Mouse (Mus musculus): Measurements from ENCODE around the gene Rtp1. TPM values are rescaled to one million over a fixed set of nuclear protein-coding genes. Genes with fewer than 3 reads are reported as not detected.

The Rtp1 gene
- polyA plus RNA-seq, 2 experiments = not detected

DNA sequence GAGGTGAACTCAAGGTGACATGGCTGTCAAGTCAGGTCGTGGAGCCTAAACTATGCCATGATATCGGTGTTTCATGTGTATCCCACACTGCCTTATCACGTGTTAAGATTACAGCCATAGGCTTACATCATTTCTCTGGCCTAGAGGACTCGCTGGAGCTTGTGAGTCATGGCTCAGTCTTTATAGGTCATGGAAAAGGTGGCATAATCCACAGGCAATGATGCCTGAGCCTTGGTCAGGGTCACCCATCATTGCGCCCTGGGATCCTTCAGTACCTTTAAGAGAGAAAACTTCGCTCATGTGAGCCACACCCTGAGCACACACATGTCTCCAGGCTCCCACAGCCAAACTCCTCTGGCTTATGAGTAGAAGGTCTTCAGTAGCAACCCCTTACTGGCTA lies 42.6 kb downstream of the Rtp1 start:
- no peaks in the 10 kb centered on the region for H3K27me3 ChIP-seq (ENCODE audit: control insufficient read depth, insufficient read depth, low read length)
- ATAC-seq (ENCODE audit: low FRiP score, low read depth) (no peak), DNase-seq (ENCODE audit: low spot score) (no peak)
- no peak for TF ChIP-seq POLR2A (IDR thresholded peaks at IDR 0.05; ENCODE audit: borderline replicate concordance, extremely low read depth, insufficient read depth, insufficient read length)
- no peaks in the 10 kb centered on the region for H3K36me3 ChIP-seq (ENCODE audit: control insufficient read depth, insufficient read depth, low read length)
- no peaks in the 10 kb centered on the region for H3K9me3 ChIP-seq (ENCODE audit: control insufficient read depth, low read length)
- no peak overlapping the region for H3K4me3 ChIP-seq (replicated peaks; ENCODE audit: low read length)
- no peak overlapping the region for H3K4me2 ChIP-seq (replicated peaks; ENCODE audit: low read depth, low read length, severe bottlenecking)
- no peak overlapping the region for H3K27ac ChIP-seq (replicated peaks; ENCODE audit: low read depth, low read length)
- 91% methylated on average over 6 of the region's 6 CpGs for WGBS
- H3K4me1 ChIP-seq (ENCODE audit: control insufficient read depth, insufficient read depth, low read length) = no peaks in the 10 kb centered on the region
- no peak overlapping the region for H3K9ac ChIP-seq (ENCODE audit: low read depth, low read length, severe bottlenecking)

DNA sequence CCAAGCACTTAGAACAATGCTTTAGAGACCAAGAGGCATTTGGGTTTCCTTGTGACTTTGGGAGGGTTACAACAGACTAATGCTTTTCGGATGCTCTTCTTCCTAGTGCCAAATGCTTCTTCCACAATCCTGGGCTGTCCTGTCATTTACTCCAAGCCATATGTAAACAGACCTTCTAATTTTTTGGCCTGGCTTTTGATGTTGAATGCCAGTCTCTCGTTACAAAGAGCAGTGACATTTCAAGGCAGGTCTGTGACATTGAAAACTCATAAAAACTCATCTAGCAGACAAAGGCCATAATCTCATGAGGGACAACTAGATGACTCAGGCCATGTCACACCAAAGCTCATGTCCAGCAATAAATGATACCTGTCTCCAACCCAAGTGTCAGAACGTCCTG lies 43.1 kb downstream of the Rtp1 start:
- H3K4me3 ChIP-seq (replicated peaks; ENCODE audit: low read length) = no peak overlapping the region

DNA sequence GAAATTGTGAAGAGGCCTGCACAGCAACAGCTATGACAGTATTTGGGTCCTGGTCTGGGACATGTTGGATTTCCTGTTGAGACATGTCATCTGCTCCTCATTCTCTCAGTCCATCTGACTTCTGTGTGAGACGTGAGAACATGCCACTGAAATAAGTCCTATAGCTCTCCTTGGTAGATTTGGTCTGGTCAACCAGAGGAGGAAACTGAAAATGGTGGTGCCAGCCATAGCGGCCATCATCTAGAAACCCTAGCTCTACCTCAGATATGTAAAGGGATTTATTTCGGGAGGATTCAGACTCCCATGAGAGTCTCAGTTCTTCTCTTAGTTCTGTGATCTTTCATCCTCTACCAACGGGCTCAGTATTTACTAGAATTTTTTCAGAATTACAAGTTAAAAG lies 46.7 kb downstream of the Rtp1 start:
- Histone ChIP-seq H3K9me3 (ENCODE audit: control insufficient read depth, low read length) (no peaks in the 10 kb centered on the region), H3K27ac (replicated peaks; ENCODE audit: low read depth, low read length) (no peak overlapping the region)
- WGBS = 78% methylated on average over 4 of the region's 4 CpGs

More for the DNA sequence above, 43.1 kb downstream of the Rtp1 start:
- WGBS = 43% methylated on average over 3 of the region's 3 CpGs
- Histone ChIP-seq H3K9me3 (ENCODE audit: control insufficient read depth, low read length) (no peaks in the 10 kb centered on the region), H3K4me1 (ENCODE audit: control insufficient read depth, insufficient read depth, low read length) (no peaks in the 10 kb centered on the region), H3K27ac (replicated peaks; ENCODE audit: low read depth, low read length) (no peak overlapping the region), H3K9ac (ENCODE audit: low read depth, low read length, severe bottlenecking) (no peak overlapping the region), H3K27me3 (ENCODE audit: control insufficient read depth, insufficient read depth, low read length) (no peaks in the 10 kb centered on the region), H3K4me2 (replicated peaks; ENCODE audit: low read depth, low read length, severe bottlenecking) (no peak overlapping the region), H3K36me3 (ENCODE audit: control insufficient read depth, insufficient read depth, low read length) (no peaks in the 10 kb centered on the region)
- DNase-seq (ENCODE audit: low spot score) = no peak
- TF ChIP-seq POLR2A (IDR thresholded peaks at IDR 0.05; ENCODE audit: borderline replicate concordance, extremely low read depth, insufficient read depth, insufficient read length) = no peak
- no peak for ATAC-seq (ENCODE audit: low FRiP score, low read depth)

DNA sequence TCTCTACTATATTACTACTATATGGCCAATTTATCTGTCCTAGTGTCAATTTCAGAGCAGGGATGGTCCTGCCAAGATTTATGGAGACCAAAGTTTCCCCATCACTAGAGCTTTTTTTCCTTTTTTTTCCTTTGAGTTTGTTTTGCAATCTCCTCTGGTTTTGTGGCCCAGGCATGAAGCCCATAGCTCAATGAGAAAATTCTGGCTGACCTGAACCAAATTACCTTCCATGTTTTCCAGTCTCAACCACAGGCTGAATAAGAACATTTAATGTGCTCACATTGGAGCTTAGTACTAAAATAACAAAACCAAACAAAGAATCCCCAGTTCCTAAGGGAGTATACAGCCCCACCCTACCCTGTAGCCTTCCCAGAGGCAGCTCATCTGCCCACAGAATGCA lies 47.7 kb downstream of the Rtp1 start:
- H3K4me1 ChIP-seq (ENCODE audit: control insufficient read depth, insufficient read depth, low read length) = no peaks in the 10 kb centered on the region
- DNase-seq (ENCODE audit: low spot score) = no peak
- no peak overlapping the region for H3K9ac ChIP-seq (ENCODE audit: low read depth, low read length, severe bottlenecking)
- H3K27ac ChIP-seq (replicated peaks; ENCODE audit: low read depth, low read length) = no peak overlapping the region
- no peaks in the 10 kb centered on the region for H3K27me3 ChIP-seq (ENCODE audit: control insufficient read depth, insufficient read depth, low read length)
- no peak for TF ChIP-seq POLR2A (IDR thresholded peaks at IDR 0.05; ENCODE audit: borderline replicate concordance, extremely low read depth, insufficient read depth, insufficient read length)
- H3K4me3 ChIP-seq (replicated peaks; ENCODE audit: low read length) = no peak overlapping the region
- H3K36me3 ChIP-seq (ENCODE audit: control insufficient read depth, insufficient read depth, low read length) = no peaks in the 10 kb centered on the region
- ATAC-seq (ENCODE audit: low FRiP score, low read depth) = no peak
- no peak overlapping the region for H3K4me2 ChIP-seq (replicated peaks; ENCODE audit: low read depth, low read length, severe bottlenecking)
- H3K9me3 ChIP-seq (ENCODE audit: control insufficient read depth, low read length) = no peaks in the 10 kb centered on the region

More for the DNA sequence above, 46.7 kb downstream of the Rtp1 start:
- Histone ChIP-seq H3K4me3 (replicated peaks; ENCODE audit: low read length) (no peak overlapping the region), H3K27me3 (ENCODE audit: control insufficient read depth, insufficient read depth, low read length) (no peaks in the 10 kb centered on the region), H3K4me1 (ENCODE audit: control insufficient read depth, insufficient read depth, low read length) (no peaks in the 10 kb centered on the region), H3K9ac (ENCODE audit: low read depth, low read length, severe bottlenecking) (no peak overlapping the region), H3K4me2 (replicated peaks; ENCODE audit: low read depth, low read length, severe bottlenecking) (no peak overlapping the region), H3K36me3 (ENCODE audit: control insufficient read depth, insufficient read depth, low read length) (no peaks in the 10 kb centered on the region)
- no peak for TF ChIP-seq POLR2A (IDR thresholded peaks at IDR 0.05; ENCODE audit: borderline replicate concordance, extremely low read depth, insufficient read depth, insufficient read length)
- ATAC-seq (ENCODE audit: low FRiP score, low read depth) (no peak), DNase-seq (ENCODE audit: low spot score) (no peak)

DNA sequence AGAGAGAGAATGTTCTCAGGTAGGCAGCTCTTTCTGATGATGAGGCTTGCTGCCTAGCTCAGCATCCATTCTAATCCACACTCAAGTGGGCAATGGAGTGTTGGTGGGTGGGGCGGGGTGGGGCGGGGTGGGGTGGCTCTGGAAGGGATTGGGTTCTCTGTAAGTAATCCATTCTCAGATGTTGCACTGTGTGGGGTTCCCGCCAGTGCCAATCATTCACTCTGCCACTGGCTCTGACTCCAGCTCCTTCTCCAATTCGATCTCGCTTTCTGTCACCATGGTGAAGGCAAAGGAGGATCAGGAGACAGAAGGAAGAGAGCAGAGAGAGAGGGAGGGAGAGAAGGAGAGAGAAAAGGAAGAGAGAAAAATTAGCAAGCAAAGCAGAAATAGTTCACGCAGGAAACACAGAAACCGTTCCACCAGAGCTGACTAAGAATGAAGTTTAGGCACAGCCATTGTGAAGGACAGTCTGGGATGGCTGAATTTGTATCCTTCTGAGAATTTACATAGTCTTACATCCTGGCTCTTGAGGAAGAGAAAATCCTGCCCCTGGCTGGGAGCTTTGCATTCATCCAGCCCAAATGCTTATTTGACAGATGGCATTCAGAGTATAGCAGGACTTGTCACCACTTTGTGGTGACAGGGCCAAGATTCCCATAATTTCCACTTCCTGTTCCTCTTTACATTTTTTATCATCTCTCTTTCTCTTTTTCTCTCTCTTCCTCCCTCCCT lies 51.1 kb downstream of the Rtp1 start:
- no peak for ATAC-seq (ENCODE audit: low FRiP score, low read depth)
- 74% methylated on average over 7 of the region's 7 CpGs for WGBS

More for the DNA sequence above, 51.1 kb downstream of the Rtp1 start:
- Histone ChIP-seq H3K9ac (ENCODE audit: low read depth, low read length, severe bottlenecking) (no peak overlapping the region), H3K27ac (replicated peaks; ENCODE audit: low read depth, low read length) (no peak overlapping the region), H3K36me3 (ENCODE audit: control insufficient read depth, insufficient read depth, low read length) (no peaks in the 10 kb centered on the region), H3K4me2 (replicated peaks; ENCODE audit: low read depth, low read length, severe bottlenecking) (no peak overlapping the region), H3K4me3 (replicated peaks; ENCODE audit: low read length) (no peak overlapping the region), H3K9me3 (ENCODE audit: control insufficient read depth, low read length) (no peaks in the 10 kb centered on the region), H3K4me1 (ENCODE audit: control insufficient read depth, insufficient read depth, low read length) (0 out of 2 replicates have a peak, but pooled peaks cover 4% of the 10 kb centered on the region), H3K27me3 (ENCODE audit: control insufficient read depth, insufficient read depth, low read length) (no peaks in the 10 kb centered on the region)
- no peak for TF ChIP-seq POLR2A (IDR thresholded peaks at IDR 0.05; ENCODE audit: borderline replicate concordance, extremely low read depth, insufficient read depth, insufficient read length)
- no peak for DNase-seq (ENCODE audit: low spot score)
